26 mouse cellular contexts compared by ENCODE assay signal in the genomic region with DNA sequence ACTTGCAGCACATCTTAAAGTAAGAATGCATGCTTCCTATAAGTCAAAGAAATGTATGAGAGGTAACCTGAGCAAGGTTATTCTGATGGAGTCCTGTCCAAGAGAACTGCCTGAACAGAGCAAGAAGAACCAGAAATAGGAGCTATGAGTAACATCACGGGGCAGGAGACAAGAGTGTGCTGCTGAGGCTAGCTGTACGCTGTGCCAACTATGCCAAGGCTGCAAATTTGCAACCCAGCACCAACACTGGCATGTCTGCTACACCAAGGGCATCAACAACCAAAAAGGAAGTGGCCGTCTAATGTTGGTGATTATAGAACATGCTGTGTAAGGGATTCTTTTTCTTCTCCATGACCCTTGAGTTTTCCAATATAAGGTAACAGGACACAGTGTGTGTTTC. TPM values are rescaled to one million over a fixed set of nuclear protein-coding genes. Genes with fewer than 3 reads are reported as not detected.
DNase-seq lines count a peak whose midpoint lies in the region; ATAC-seq lines count a peak whose summit lies in the region.
"Had no signal": no experiment of that assay in that cellular context is flagged by ENCODE, and none has a peak within 500 bp of the region (broad histone marks: within the 10 kb centered on the region; RNA-seq: fewer than 3 reads in every experiment).

No protein-coding gene starts in this region.

- no peak overlapping the region for H3K27ac ChIP-seq in heart, embryonic 12.5 days (ENCODE audit: poor library complexity, severe bottlenecking)
- peak overlapping the region; percentile 77 for H3K27ac ChIP-seq in brown adipose tissue, adult 24 weeks (replicated peaks; ENCODE audit: low read depth, low read length)
- H3K27ac ChIP-seq: hindbrain, embryonic 15.5 days; intestine, embryonic 15.5 days; stomach, postnatal 0 days had no signal

- 74% methylated on average over 3 of the region's 3 CpGs for WGBS in heart, embryonic 12.5 days

- H3K27me3 ChIP-seq in heart, embryonic 12.5 days (replicated peaks) = no peaks in the 10 kb centered on the region
- H3K27me3 ChIP-seq: intestine, embryonic 15.5 days had no signal

- no peak for ATAC-seq in heart, embryonic 12.5 days (ENCODE audit: insufficient number of reproducible peaks, low FRiP score)
- ATAC-seq: activated CD4-positive, CD25-positive, alpha-beta regulatory T cell, adult 4 months; forebrain, embryonic 16.5 days; intestine, embryonic 15.5 days; liver, postnatal 0 days; midbrain, embryonic 16.5 days had no signal

- H3K9ac ChIP-seq in heart, embryonic 12.5 days = no peak overlapping the region
- H3K9ac ChIP-seq: hindbrain, embryonic 15.5 days; intestine, embryonic 15.5 days; liver, postnatal 0 days had no signal

- no peaks in the 10 kb centered on the region for H3K4me1 ChIP-seq in heart, embryonic 12.5 days (replicated peaks)
- peaks cover 7% of the 10 kb centered on the region; the same call in 1 of the 2 replicates for H3K4me1 ChIP-seq in brown adipose tissue, adult 24 weeks (ENCODE audit: control insufficient read depth, insufficient read depth, insufficient read length, low read length)
- H3K4me1 ChIP-seq: hindbrain, embryonic 15.5 days; intestine, embryonic 15.5 days had no signal

- H3K4me2 ChIP-seq in heart, embryonic 12.5 days = no peak overlapping the region
- H3K4me2 ChIP-seq: hindbrain, embryonic 15.5 days; intestine, embryonic 15.5 days had no signal

- no peaks in the 10 kb centered on the region for H3K9me3 ChIP-seq in heart, embryonic 12.5 days (replicated peaks)
- H3K9me3 ChIP-seq: G1E; hindbrain, embryonic 15.5 days; intestine, embryonic 15.5 days had no signal

- H3K36me3 ChIP-seq in heart, embryonic 12.5 days = no peaks in the 10 kb centered on the region
- H3K36me3 ChIP-seq: G1E; intestine, embryonic 15.5 days had no signal

- no peak overlapping the region for H3K4me3 ChIP-seq in heart, embryonic 12.5 days
- H3K4me3 ChIP-seq in brown adipose tissue, adult 24 weeks (ENCODE audit: insufficient read depth, low read depth, low read length) = no peak overlapping the region
- H3K4me3 ChIP-seq: hindbrain, embryonic 15.5 days; intestine, embryonic 15.5 days had no signal

- peak; percentile 7 for DNase-seq in adrenal gland, adult 8-10 months
- no peak for DNase-seq in adrenal gland, postnatal 4 days (ENCODE audit: low spot score in 2 of 2)
- peak; percentile 12 to 30 for DNase-seq in heart, adult 9 months (ENCODE audit: low spot score in 2 of 2)
- DNase-seq in adipocyte (ENCODE audit: low spot score) = peak; percentile 14
- no peak for DNase-seq in kidney, adult 8-10 months
- DNase-seq: cerebellum, adult 18-20 months; cerebellum, postnatal 25 days; embryo, embryonic 11 days; gastrocnemius, postnatal 14 days; heart, postnatal 4 days; left cerebral cortex, postnatal 4 days; liver, postnatal 0 days; lung, postnatal 10 days; right cerebral cortex, postnatal 25 days; thymus, postnatal 14 days had no signal

RNA-seq across cellular contexts. Expression of gene Gpr34, which starts 57.0 kb away (rescaled TPM):
- 1 to 10 TPM; 1.0 to 4.6 (median 2.2) TPM for total RNA-seq in adrenal gland, adult 8-10 months (2022)
- 1 to 10 TPM; 1.5 to 2.1 TPM for total RNA-seq in adrenal gland, postnatal 4 days (2021)
- 0.75 and 0.90 TPM in 2 replicates for polyA plus RNA-seq in heart, embryonic 12.5 days (2016; fragmentation: Nextera tagmentation; extraction: Ambion mirVana)
- 1.6 and 2.2 TPM in 2 replicates for polyA plus RNA-seq in brown adipose tissue, adult 24 weeks (2012; ENCODE audit: insufficient read depth, insufficient read length, missing spikeins)
- total RNA-seq: megakaryocyte-erythroid progenitor cell, adult 5-6 weeks had no signal
- polyA plus RNA-seq: G1E; liver, adult 2 months had no signal

Comparison
In these comparisons a context has a peak if more than half of its experiments do, and no peak if none do; other contexts are left out.
1. DNase-seq: peak in adrenal gland, adult 8-10 months (single experiment), heart, adult 9 months (2 of 2) and adipocyte (single experiment); none in adrenal gland, postnatal 4 days (0 of 2) and kidney, adult 8-10 months (0 of 2).